Mouse (Mus musculus) embryo, embryonic 11 days (tissue): ENCODE results near the gene Ecel1.
A peak's percentile ranks its signal among the peaks of the same experiment; 100 is the strongest.

Source experiments
- DNase-seq: peaks from one replicate; pipeline ENCODE4 v3.0.0-alpha.2; 2015

The Ecel1 gene

GRCm38 (mm10) chr1:87156199-87156587, at the start of gene Ecel1:
Gene Ecel1 (minus strand): TSS chr1:87156521.
- DNase-seq: no peak

- DNase-seq: peak; percentile 34
These were observed 49.2 kb upstream of the Ecel1 start for GRCm38 (mm10) chr1:87205502-87205901.

- no peak for DNase-seq
These were observed 48.7 kb upstream of the Ecel1 start for GRCm38 (mm10) chr1:87205038-87205437.

- DNase-seq: no peak
These were observed 48.1 kb upstream of the Ecel1 start, which contains the start of gene Chrng for GRCm38 (mm10) chr1:87204465-87204864. Gene Chrng (plus strand): TSS chr1:87204657.

GRCm38 (mm10) chr1:87203779-87204178, 47.5 kb upstream of the Ecel1 start:
- DNase-seq: no peak

GRCm38 (mm10) chr1:87201848-87202247, 45.5 kb upstream of the Ecel1 start:
- no peak for DNase-seq

GRCm38 (mm10) chr1:87200811-87201210, 44.5 kb upstream of the Ecel1 start:
- no peak for DNase-seq

GRCm38 (mm10) chr1:87198119-87199065, 42.1 kb upstream of the Ecel1 start:
- no peak for DNase-seq

- DNase-seq: no peak
These were observed 41.0 kb upstream of the Ecel1 start for GRCm38 (mm10) chr1:87197296-87197695.

- no peak for DNase-seq
These were observed 34.1 kb upstream of the Ecel1 start, which contains the start of gene Chrnd for GRCm38 (mm10) chr1:87190429-87190828. Gene Chrnd (plus strand): TSS chr1:87190607.

GRCm38 (mm10) chr1:87187037-87187355, 30.7 kb upstream of the Ecel1 start:
- peak; percentile 88 for DNase-seq

- peak; percentile 60 for DNase-seq
These were observed 30.1 kb upstream of the Ecel1 start for GRCm38 (mm10) chr1:87186261-87187036.

- DNase-seq: no peak
These were observed 29.2 kb upstream of the Ecel1 start for GRCm38 (mm10) chr1:87185526-87185925.

GRCm38 (mm10) chr1:87184751-87185139, 28.4 kb upstream of the Ecel1 start:
- peak; percentile 73 for DNase-seq

- DNase-seq: no peak
These were observed 27.9 kb upstream of the Ecel1 start for GRCm38 (mm10) chr1:87183998-87184750.

GRCm38 (mm10) chr1:87183013-87183412, 26.7 kb upstream of the Ecel1 start, which contains the start of gene Prss56:
Gene Prss56 (plus strand): TSS chr1:87183313.
- no peak for DNase-seq

- no peak for DNase-seq
These were observed 24.6 kb upstream of the Ecel1 start for GRCm38 (mm10) chr1:87180896-87181295.

- DNase-seq: peak; percentile 81
These were observed 19.6 kb upstream of the Ecel1 start for GRCm38 (mm10) chr1:87175852-87176292.

GRCm38 (mm10) chr1:87174006-87174955, 18.0 kb upstream of the Ecel1 start:
- DNase-seq: peak; percentile 90

GRCm38 (mm10) chr1:87172316-87172715, 16.0 kb upstream of the Ecel1 start:
- DNase-seq: no peak

- no peak for DNase-seq
These were observed 15.0 kb upstream of the Ecel1 start for GRCm38 (mm10) chr1:87171312-87171711.

- DNase-seq: no peak
These were observed 14.1 kb upstream of the Ecel1 start for GRCm38 (mm10) chr1:87170458-87170857.
